Mouse (Mus musculus) embryonic facial prominence, embryonic 14.5 days (tissue): ENCODE measurements around the gene Dusp18. TPM values are rescaled to one million over a fixed set of nuclear protein-coding genes. Genes with fewer than 3 reads are reported as not detected.

Source experiments
- ATAC-seq: fragments of 200-750 bp; cut with Nextera tagmentation; 2 replicates; pipeline ENCODE4 v1.8.0; 2017; ENCODE audit warnings: low read depth, moderate number of reproducible peaks, moderate TSS enrichment
- DNase-seq: peaks from one replicate; pipeline ENCODE4 v3.0.0-alpha.2; 2015; ENCODE audit warnings: low spot score
- H3K27ac ChIP-seq: fragments of 300-500 bp; sonication (generic); replicated peaks from 2 replicates; pipeline ENCODE4 v1.5.1; 2014; ENCODE audit warnings: low read depth, mild to moderate bottlenecking, low read length, moderate library complexity
- H3K27me3 ChIP-seq: fragments of 300-500 bp; sonication (generic); replicated peaks from 2 replicates; pipeline ENCODE4 v1.6.1; 2014; ENCODE audit warnings: low read length; ENCODE audit not compliant: control insufficient read depth, insufficient read depth
- H3K36me3 ChIP-seq: fragments of 300-500 bp; sonication (generic); 2 replicates; pipeline ENCODE4 v1.6.1; 2014; ENCODE audit warnings: low read length, mixed read lengths; ENCODE audit not compliant: control insufficient read depth, insufficient read depth
- H3K4me1 ChIP-seq: fragments of 300-500 bp; sonication (generic); 2 replicates; pipeline ENCODE4 v1.6.1; 2014; ENCODE audit warnings: antibody characterized with exemption, low read length; ENCODE audit not compliant: control insufficient read depth, insufficient read depth
- H3K4me2 ChIP-seq: fragments of 300-500 bp; sonication (generic); 2 replicates; pipeline ENCODE4 v1.6.1; 2014; ENCODE audit warnings: low read depth, mild to moderate bottlenecking, low read length, moderate library complexity, mixed read lengths
- H3K4me3 ChIP-seq: fragments of 300-500 bp; sonication (generic); 2 replicates; pipeline ENCODE4 v1.5.1; 2014; ENCODE audit warnings: low read depth, mild to moderate bottlenecking, low read length
- H3K9ac ChIP-seq: fragments of 300-500 bp; sonication (generic); 2 replicates; pipeline ENCODE4 v1.6.1; 2014; ENCODE audit warnings: low read depth, mild to moderate bottlenecking, low read length, moderate library complexity, mixed read lengths
- H3K9me3 ChIP-seq: fragments of 300-500 bp; sonication (generic); 2 replicates; pipeline ENCODE4 v1.6.1; 2016; ENCODE audit warnings: low read length; ENCODE audit not compliant: control insufficient read depth
- WGBS: fragments of 180-500 bp; shearing (Covaris S2); extraction: QIAGEN DNeasy Blood & Tissue Kit; methylation state at CpG from one replicate; pipeline ENCODE4 v1.1.7; 2014; 5-methylcytosine and 5-hydroxymethylcytosine counted together
- polyA plus RNA-seq: library from polyadenylated mRNA; unstranded; fragments of >200 nt; fragmentation: Nextera tagmentation; extraction: Ambion mirVana; gene quantifications from 2 replicates; pipeline ENCODE4 v1.2.1, GENCODE M21; 2014

Dusp18 gene
- polyA plus RNA-seq, 1 experiment from 2014 or later: 10.5 TPM

- H3K4me3 ChIP-seq: no peak overlapping the region
- H3K27ac ChIP-seq: no peak overlapping the region
- no peaks in the 10 kb centered on the region for H3K36me3 ChIP-seq
- ATAC-seq (no peak), DNase-seq (no peak)
- H3K9me3 ChIP-seq: no peaks in the 10 kb centered on the region
- H3K27me3 ChIP-seq: no peaks in the 10 kb centered on the region
- H3K4me2 ChIP-seq: no peak overlapping the region
- no peaks in the 10 kb centered on the region for H3K4me1 ChIP-seq
- WGBS: 76% methylated on average over 6 of the region's 6 CpGs
- no peak overlapping the region for H3K9ac ChIP-seq
These were observed 18.6 kb upstream of the Dusp18 start for GRCm38 (mm10) chr11:3876419-3876818.

- Histone ChIP-seq H3K27ac (no peak overlapping the region), H3K36me3 (no peaks in the 10 kb centered on the region), H3K4me2 (no peak overlapping the region), H3K9ac (no peak overlapping the region), H3K4me1 (no peaks in the 10 kb centered on the region), H3K27me3 (no peaks in the 10 kb centered on the region), H3K9me3 (no peaks in the 10 kb centered on the region), H3K4me3 (no peak overlapping the region)
- ATAC-seq (no peak), DNase-seq (no peak)
- 76% methylated on average over 7 of the region's 7 CpGs for WGBS
These were observed 16.4 kb upstream of the Dusp18 start for GRCm38 (mm10) chr11:3878660-3879059.

GRCm38 (mm10) chr11:3879836-3880235 lies 15.2 kb upstream of the Dusp18 start:
- no peak overlapping the region for H3K4me2 ChIP-seq
- DNase-seq: peak; percentile 81
- H3K9me3 ChIP-seq: no peaks in the 10 kb centered on the region
- no peaks in the 10 kb centered on the region for H3K36me3 ChIP-seq
- 44% methylated on average over 2 of the region's 2 CpGs for WGBS
- no peak overlapping the region for H3K27ac ChIP-seq
- no peaks in the 10 kb centered on the region for H3K4me1 ChIP-seq
- H3K9ac ChIP-seq: no peak overlapping the region
- peak; percentile 72; the same call in 1 of the 2 replicates for ATAC-seq
- no peaks in the 10 kb centered on the region for H3K27me3 ChIP-seq
- H3K4me3 ChIP-seq: no peak overlapping the region

GRCm38 (mm10) chr11:3883711-3884110 lies 11.3 kb upstream of the Dusp18 start:
- Histone ChIP-seq H3K36me3 (no peaks in the 10 kb centered on the region), H3K9ac (no peak overlapping the region), H3K27me3 (no peaks in the 10 kb centered on the region), H3K4me2 (no peak overlapping the region), H3K27ac (no peak overlapping the region), H3K4me3 (no peak overlapping the region), H3K9me3 (no peaks in the 10 kb centered on the region), H3K4me1 (no peaks in the 10 kb centered on the region)
- DNase-seq (no peak), ATAC-seq (no peak)
- 86% methylated on average over 3 of the region's 3 CpGs for WGBS

GRCm38 (mm10) chr11:3887331-3887730 lies 7.7 kb upstream of the Dusp18 start:
- H3K9ac ChIP-seq: no peak overlapping the region
- ATAC-seq (no peak), DNase-seq (no peak)
- H3K9me3 ChIP-seq: no peaks in the 10 kb centered on the region
- H3K4me2 ChIP-seq: no peak overlapping the region
- H3K36me3 ChIP-seq: no peaks in the 10 kb centered on the region
- H3K4me1 ChIP-seq: no peaks in the 10 kb centered on the region
- no peak overlapping the region for H3K4me3 ChIP-seq
- no peaks in the 10 kb centered on the region for H3K27me3 ChIP-seq
- H3K27ac ChIP-seq: no peak overlapping the region
- 76% methylated on average over 5 of the region's 5 CpGs for WGBS

GRCm38 (mm10) chr11:3893970-3894369 lies 1.1 kb upstream of the Dusp18 start:
- ATAC-seq (no peak), DNase-seq (no peak)
- 0 out of 2 replicates have a peak, but pooled peaks cover 2% of the 10 kb centered on the region for H3K4me1 ChIP-seq
- no peak overlapping the region for H3K4me3 ChIP-seq
- no peak overlapping the region for H3K27ac ChIP-seq
- H3K27me3 ChIP-seq: no peaks in the 10 kb centered on the region
- H3K9me3 ChIP-seq: no peaks in the 10 kb centered on the region
- no peak overlapping the region for H3K9ac ChIP-seq
- peak overlapping the region; percentile 80; the same call in 1 of the 2 replicates for H3K4me2 ChIP-seq
- WGBS: 77% methylated on average over 6 of the region's 6 CpGs
- peaks cover 4% of the 10 kb centered on the region; the same call in 1 of the 2 replicates for H3K36me3 ChIP-seq

GRCm38 (mm10) chr11:3895458-3895857 lies 418 bp downstream of the Dusp18 start:
- H3K4me3 ChIP-seq: peak overlapping the region; percentile 46
- no peaks in the 10 kb centered on the region for H3K9me3 ChIP-seq
- H3K9ac ChIP-seq: peak overlapping the region; percentile 60
- 0 out of 2 replicates have a peak, but pooled peaks cover 2% of the 10 kb centered on the region for H3K4me1 ChIP-seq
- H3K36me3 ChIP-seq: peaks cover 4% of the 10 kb centered on the region; the same call in 1 of the 2 replicates
- ATAC-seq (no peak), DNase-seq (peak; percentile 71)
- WGBS: 3% methylated on average over 10 of the region's 10 CpGs
- peak overlapping the region; percentile 80 for H3K4me2 ChIP-seq
- H3K27me3 ChIP-seq: no peaks in the 10 kb centered on the region
- H3K27ac ChIP-seq: peak overlapping the region; percentile 82

- no peaks in the 10 kb centered on the region for H3K9me3 ChIP-seq
- H3K27ac ChIP-seq: no peak overlapping the region
- 91% methylated on average over 1 of the region's 1 CpGs for WGBS
- DNase-seq: no peak
- H3K4me2 ChIP-seq: no peak overlapping the region
- no peak for ATAC-seq
- no peak overlapping the region for H3K9ac ChIP-seq
- H3K27me3 ChIP-seq: no peaks in the 10 kb centered on the region
- 0 out of 2 replicates have a peak, but pooled peaks cover 2% of the 10 kb centered on the region for H3K4me1 ChIP-seq
- H3K36me3 ChIP-seq: peaks cover 4% of the 10 kb centered on the region; the same call in 1 of the 2 replicates
- H3K4me3 ChIP-seq: no peak overlapping the region
These were observed 893 bp downstream of the Dusp18 start for GRCm38 (mm10) chr11:3895933-3896332.

- H3K27me3 ChIP-seq: no peaks in the 10 kb centered on the region
- no peak overlapping the region for H3K4me2 ChIP-seq
- ATAC-seq (no peak), DNase-seq (no peak)
- no peaks in the 10 kb centered on the region for H3K4me1 ChIP-seq
- H3K4me3 ChIP-seq: no peak overlapping the region
- peaks cover 4% of the 10 kb centered on the region; the same call in 1 of the 2 replicates for H3K36me3 ChIP-seq
- H3K9ac ChIP-seq: no peak overlapping the region
- H3K9me3 ChIP-seq: no peaks in the 10 kb centered on the region
- 85% methylated on average over 6 of the region's 6 CpGs for WGBS
- H3K27ac ChIP-seq: no peak overlapping the region
These were observed 5.3 kb downstream of the Dusp18 start for GRCm38 (mm10) chr11:3900296-3900695.
